Mouse (Mus musculus): ENCODE data around the gene Xrn2. TPM values are rescaled to one million over a fixed set of nuclear protein-coding genes. Genes with fewer than 3 reads are reported as not detected.
A peak's percentile ranks its signal among the peaks of the same experiment; 100 is the strongest.

Xrn2 gene
- 5.1 and 8.0 TPM in 2 replicates for polyA plus RNA-seq (2012; rRNA removed)

DNA sequence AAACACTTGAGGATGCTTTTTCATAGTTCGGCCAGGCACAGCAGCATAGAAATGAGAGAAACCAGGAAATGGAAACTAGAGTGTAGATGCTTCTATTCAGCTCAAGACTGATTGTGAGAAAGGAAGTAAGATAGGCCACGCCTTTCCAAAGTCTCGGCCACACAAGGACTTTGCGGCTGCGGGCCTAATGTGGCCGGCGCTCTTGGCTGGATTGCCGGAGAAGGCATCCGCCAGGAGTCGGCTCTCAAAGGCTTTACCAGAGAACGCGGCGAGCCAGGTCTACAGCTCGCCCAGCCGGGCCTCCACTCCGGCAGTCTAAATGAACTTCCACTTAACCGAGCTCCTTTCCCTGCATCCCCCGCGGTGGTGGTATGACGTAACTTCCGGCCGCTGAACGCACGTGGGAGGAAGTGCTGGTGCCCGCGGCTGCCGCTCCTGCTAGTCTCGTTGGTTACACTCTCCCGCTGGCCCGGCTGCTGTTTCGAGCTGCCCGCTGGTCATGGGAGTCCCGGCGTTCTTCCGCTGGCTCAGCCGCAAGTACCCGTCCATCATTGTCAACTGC, at the start of gene Xrn2:
Gene Xrn2 (plus strand): TSS at position 374 of the 562 bp plus-strand sequence.
- H3K27me3 ChIP-seq (ENCODE audit: control insufficient read depth, insufficient read depth, low read length) = no peaks in the 10 kb centered on the region
- peaks cover 2% of the 10 kb centered on the region; the same call in 1 of the 2 replicates for H3K4me1 ChIP-seq (ENCODE audit: control insufficient read depth, insufficient read depth, insufficient read length, low read length)
- peak within 1 kb of the TSS; percentile 98 for H3K27ac ChIP-seq (ENCODE audit: insufficient read depth, low read depth, low read length)
- H3K4me3 ChIP-seq (ENCODE audit: low read depth, low read length) = peak within 1 kb of the TSS; percentile 76
- under 1% methylated on average over 37 of the region's 37 CpGs for WGBS
- no peak for TF ChIP-seq CTCF (IDR thresholded peaks at IDR 0.05; ENCODE audit: extremely low read depth, insufficient read length, insufficient replicate concordance, low read depth, low read length)
- TF ChIP-seq POLR2A (IDR thresholded peaks at IDR 0.05; ENCODE audit: low read depth, low read length) = peak; percentile 92
- H3K36me3 ChIP-seq (ENCODE audit: control insufficient read depth, insufficient read depth, low read length) = no peaks in the 10 kb centered on the region

DNA sequence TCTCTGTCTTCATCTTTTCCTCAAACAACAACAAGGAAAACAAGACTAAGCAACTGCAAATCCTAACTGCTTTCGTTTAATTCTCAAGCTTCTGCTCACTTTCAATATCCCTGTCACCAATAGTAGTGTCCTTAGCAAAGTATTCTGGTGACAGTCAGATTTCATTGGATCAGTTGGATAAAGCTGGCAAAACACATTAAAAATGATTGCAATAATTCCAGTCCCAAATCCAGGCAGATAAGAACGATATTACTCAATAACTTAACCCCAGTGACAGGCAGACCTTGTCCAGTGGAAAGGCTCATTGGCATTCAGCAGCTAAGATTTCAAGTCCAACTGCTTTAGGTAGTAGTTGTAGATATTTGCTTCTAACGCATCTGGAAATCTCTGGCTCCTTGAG, 37.8 kb upstream of the Xrn2 start:
- H3K4me3 ChIP-seq (ENCODE audit: low read depth, low read length) = no peak overlapping the region
- H3K27ac ChIP-seq (ENCODE audit: insufficient read depth, low read depth, low read length) = no peak overlapping the region
- WGBS = 76% methylated on average over 3 of the region's 3 CpGs
- TF ChIP-seq CTCF (IDR thresholded peaks at IDR 0.05; ENCODE audit: extremely low read depth, insufficient read length, insufficient replicate concordance, low read depth, low read length) (no peak), POLR2A (IDR thresholded peaks at IDR 0.05; ENCODE audit: low read depth, low read length) (no peak)
- no peaks in the 10 kb centered on the region for H3K4me1 ChIP-seq (ENCODE audit: control insufficient read depth, insufficient read depth, insufficient read length, low read length)
- H3K36me3 ChIP-seq (ENCODE audit: control insufficient read depth, insufficient read depth, low read length) = no peaks in the 10 kb centered on the region
- no peaks in the 10 kb centered on the region for H3K27me3 ChIP-seq (ENCODE audit: control insufficient read depth, insufficient read depth, low read length)

GRCm38 (mm10) chr2:146975453-146976028, 37.3 kb upstream of the Xrn2 start:
- no peaks in the 10 kb centered on the region for H3K4me1 ChIP-seq (ENCODE audit: control insufficient read depth, insufficient read depth, insufficient read length, low read length)
- TF ChIP-seq POLR2A (IDR thresholded peaks at IDR 0.05; ENCODE audit: low read depth, low read length) (no peak), CTCF (IDR thresholded peaks at IDR 0.05; ENCODE audit: extremely low read depth, insufficient read length, insufficient replicate concordance, low read depth, low read length) (no peak)
- H3K36me3 ChIP-seq (ENCODE audit: control insufficient read depth, insufficient read depth, low read length) = no peaks in the 10 kb centered on the region
- 66% methylated on average over 3 of the region's 3 CpGs for WGBS
- H3K4me3 ChIP-seq (ENCODE audit: low read depth, low read length) = no peak overlapping the region
- no peak overlapping the region for H3K27ac ChIP-seq (ENCODE audit: insufficient read depth, low read depth, low read length)
- H3K27me3 ChIP-seq (ENCODE audit: control insufficient read depth, insufficient read depth, low read length) = no peaks in the 10 kb centered on the region

DNA sequence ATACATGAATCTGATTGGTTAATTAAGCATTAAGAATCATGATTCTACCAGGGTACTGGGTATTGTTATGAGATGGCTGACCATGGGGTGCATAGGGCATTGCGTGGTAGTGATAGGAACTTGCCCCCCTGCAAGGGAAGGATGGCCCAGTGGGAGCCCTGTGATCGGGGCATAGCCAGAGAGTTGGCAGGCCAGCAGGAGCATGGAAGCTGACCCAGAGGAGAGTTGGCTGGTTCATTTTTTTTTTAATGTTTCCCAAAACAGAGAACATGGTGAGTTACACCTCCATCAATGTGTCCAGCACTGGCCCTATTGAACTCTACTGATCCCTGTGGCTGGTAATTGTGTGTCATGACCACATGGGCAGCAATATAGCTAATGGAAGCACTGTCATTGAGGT, 30.0 kb upstream of the Xrn2 start:
- Histone ChIP-seq H3K36me3 (ENCODE audit: control insufficient read depth, insufficient read depth, low read length) (no peaks in the 10 kb centered on the region), H3K4me1 (ENCODE audit: control insufficient read depth, insufficient read depth, insufficient read length, low read length) (no peaks in the 10 kb centered on the region), H3K27ac (ENCODE audit: insufficient read depth, low read depth, low read length) (no peak overlapping the region), H3K27me3 (ENCODE audit: control insufficient read depth, insufficient read depth, low read length) (no peaks in the 10 kb centered on the region), H3K4me3 (ENCODE audit: low read depth, low read length) (no peak overlapping the region)
- TF ChIP-seq CTCF (IDR thresholded peaks at IDR 0.05; ENCODE audit: extremely low read depth, insufficient read length, insufficient replicate concordance, low read depth, low read length) = no peak
- TF ChIP-seq POLR2A (IDR thresholded peaks at IDR 0.05; ENCODE audit: low read depth, low read length) = no peak
- 88% methylated on average over 2 of the region's 2 CpGs for WGBS

DNA sequence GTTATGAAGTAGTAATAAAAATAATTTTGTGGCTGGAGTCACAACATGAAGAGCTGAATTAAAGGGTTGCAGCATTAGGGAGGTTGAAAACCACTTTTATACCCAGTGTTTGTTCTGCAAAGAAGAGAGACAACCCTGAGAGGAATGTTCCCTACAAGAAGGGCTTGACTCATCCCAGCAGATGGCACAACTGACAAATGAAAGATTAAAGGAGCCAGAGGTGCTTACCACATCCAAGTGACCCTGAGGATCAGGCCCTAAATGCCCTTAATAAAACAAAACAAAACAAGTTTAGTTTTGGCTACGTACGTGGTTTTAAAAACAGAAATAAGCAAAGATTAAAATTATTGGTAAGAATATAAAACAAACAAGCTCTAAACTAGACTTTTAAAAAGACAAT, 28.0 kb upstream of the Xrn2 start:
- H3K27me3 ChIP-seq (ENCODE audit: control insufficient read depth, insufficient read depth, low read length) = no peaks in the 10 kb centered on the region
- WGBS = 92% methylated on average over 2 of the region's 2 CpGs
- H3K27ac ChIP-seq (ENCODE audit: insufficient read depth, low read depth, low read length) = no peak overlapping the region

DNA sequence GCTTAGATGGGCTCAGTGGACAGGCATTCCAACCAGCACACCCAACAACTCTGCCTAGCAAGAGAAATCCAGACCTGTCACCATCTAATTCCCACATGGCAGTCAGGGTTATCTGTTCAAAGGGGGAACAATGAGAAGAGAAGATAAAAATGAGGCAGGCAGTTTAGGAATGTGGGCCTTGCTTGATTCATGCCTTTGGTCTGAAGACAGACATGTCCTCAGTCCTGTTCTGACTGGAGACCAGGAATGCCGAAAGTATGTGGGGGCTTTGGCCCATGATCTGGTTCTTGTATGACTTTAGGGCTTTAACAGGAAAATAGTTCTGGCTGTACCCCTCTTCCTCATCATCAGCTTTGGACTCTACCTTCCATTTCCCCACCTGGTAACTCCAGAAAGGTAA, 27.0 kb upstream of the Xrn2 start:
- TF ChIP-seq POLR2A (IDR thresholded peaks at IDR 0.05; ENCODE audit: low read depth, low read length) (no peak), CTCF (IDR thresholded peaks at IDR 0.05; ENCODE audit: extremely low read depth, insufficient read length, insufficient replicate concordance, low read depth, low read length) (no peak)

More for the DNA sequence above, 28.0 kb upstream of the Xrn2 start:
- Histone ChIP-seq H3K4me1 (ENCODE audit: control insufficient read depth, insufficient read depth, insufficient read length, low read length) (no peaks in the 10 kb centered on the region), H3K36me3 (ENCODE audit: control insufficient read depth, insufficient read depth, low read length) (no peaks in the 10 kb centered on the region), H3K4me3 (ENCODE audit: low read depth, low read length) (no peak overlapping the region)
- TF ChIP-seq POLR2A (IDR thresholded peaks at IDR 0.05; ENCODE audit: low read depth, low read length) = no peak
- no peak for TF ChIP-seq CTCF (IDR thresholded peaks at IDR 0.05; ENCODE audit: extremely low read depth, insufficient read length, insufficient replicate concordance, low read depth, low read length)

DNA sequence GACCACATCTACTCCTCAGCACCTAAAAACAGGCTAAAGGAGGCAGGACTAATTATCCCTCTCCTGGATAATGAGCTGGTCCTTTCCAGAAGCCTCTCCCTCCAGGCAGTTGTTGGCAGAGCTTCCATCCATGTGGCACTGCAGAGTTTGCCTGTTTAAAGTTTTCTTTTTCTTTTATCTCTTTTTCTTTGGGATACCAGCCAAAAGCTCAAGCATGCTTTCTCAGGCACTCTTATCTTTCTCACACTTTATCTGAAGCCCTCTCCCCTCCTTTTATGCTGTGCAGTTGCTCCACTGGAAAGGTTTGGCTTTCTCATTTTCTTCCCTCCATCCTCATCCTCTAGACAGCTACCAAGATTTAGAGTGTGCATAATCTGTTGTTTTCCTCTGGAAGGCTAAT, 26.4 kb upstream of the Xrn2 start:
- TF ChIP-seq POLR2A (IDR thresholded peaks at IDR 0.05; ENCODE audit: low read depth, low read length) (no peak), CTCF (IDR thresholded peaks at IDR 0.05; ENCODE audit: extremely low read depth, insufficient read length, insufficient replicate concordance, low read depth, low read length) (no peak)
- Histone ChIP-seq H3K4me1 (ENCODE audit: control insufficient read depth, insufficient read depth, insufficient read length, low read length) (no peaks in the 10 kb centered on the region), H3K27ac (ENCODE audit: insufficient read depth, low read depth, low read length) (no peak overlapping the region), H3K4me3 (ENCODE audit: low read depth, low read length) (no peak overlapping the region), H3K36me3 (ENCODE audit: control insufficient read depth, insufficient read depth, low read length) (no peaks in the 10 kb centered on the region), H3K27me3 (ENCODE audit: control insufficient read depth, insufficient read depth, low read length) (no peaks in the 10 kb centered on the region)

More for the DNA sequence above, 27.0 kb upstream of the Xrn2 start:
- WGBS = 80% methylated on average over 1 of the region's 1 CpGs
- Histone ChIP-seq H3K4me1 (ENCODE audit: control insufficient read depth, insufficient read depth, insufficient read length, low read length) (no peaks in the 10 kb centered on the region), H3K4me3 (ENCODE audit: low read depth, low read length) (no peak overlapping the region), H3K27ac (ENCODE audit: insufficient read depth, low read depth, low read length) (no peak overlapping the region), H3K27me3 (ENCODE audit: control insufficient read depth, insufficient read depth, low read length) (no peaks in the 10 kb centered on the region), H3K36me3 (ENCODE audit: control insufficient read depth, insufficient read depth, low read length) (no peaks in the 10 kb centered on the region)
